Mouse (Mus musculus) liver, embryonic 16.5 days (tissue): ENCODE data around the gene Urah. TPM values are rescaled to one million over a fixed set of nuclear protein-coding genes. Genes with fewer than 3 reads are reported as not detected.

Experiments used
- ATAC-seq: fragments of 200-750 bp; cut with Nextera tagmentation; 2 replicates; pipeline ENCODE4 v1.8.0; 2017; ENCODE audit warnings: low read depth, mild to moderate bottlenecking, moderate number of reproducible peaks, moderate library complexity
- H3K27ac ChIP-seq: fragments of 300-500 bp; sonication (generic); 2 replicates; pipeline ENCODE4 v1.5.1; 2014; ENCODE audit warnings: mild to moderate bottlenecking, low read length
- H3K27me3 ChIP-seq: fragments of 300-500 bp; sonication (generic); 2 replicates; pipeline ENCODE4 v1.6.1; 2014; ENCODE audit warnings: low read depth, low read length, mixed read lengths; ENCODE audit not compliant: control insufficient read depth, insufficient read depth
- H3K36me3 ChIP-seq: fragments of 300-500 bp; sonication (generic); 2 replicates; pipeline ENCODE4 v1.6.1; 2014; ENCODE audit warnings: mild to moderate bottlenecking; ENCODE audit not compliant: control insufficient read depth, insufficient read depth
- H3K4me1 ChIP-seq: fragments of 300-500 bp; sonication (generic); 2 replicates; pipeline ENCODE4 v1.6.1; 2014; ENCODE audit warnings: low read depth, low read length, mixed read lengths; ENCODE audit not compliant: control insufficient read depth
- H3K4me2 ChIP-seq: fragments of 300-500 bp; sonication (generic); 2 replicates; pipeline ENCODE4 v1.6.1; 2014; ENCODE audit warnings: low read depth, low read length, mixed read lengths
- H3K4me3 ChIP-seq: fragments of 300-500 bp; sonication (generic); 2 replicates; pipeline ENCODE4 v1.5.1; 2014; ENCODE audit warnings: low read depth, mild to moderate bottlenecking, low read length
- H3K9ac ChIP-seq: fragments of 300-500 bp; sonication (generic); 2 replicates; pipeline ENCODE4 v1.6.1; 2014; ENCODE audit warnings: low read depth, low read length
- H3K9me3 ChIP-seq: fragments of 300-500 bp; sonication (generic); replicated peaks from 2 replicates; pipeline ENCODE4 v1.6.1; 2016; ENCODE audit warnings: low read length; ENCODE audit not compliant: control insufficient read depth
- WGBS: fragments of 180-500 bp; shearing (Covaris S2); extraction: QIAGEN DNeasy Blood & Tissue Kit; methylation state at CpG from one replicate; pipeline ENCODE4 v1.1.7; 2014; ENCODE audit not compliant: insufficient replicate concordance; 5-methylcytosine and 5-hydroxymethylcytosine counted together
- polyA plus RNA-seq: library from polyadenylated mRNA; unstranded; fragments of >200 nt; fragmentation: Nextera tagmentation; extraction: Ambion mirVana; gene quantifications from 2 replicates; pipeline ENCODE4 v1.2.1, GENCODE M21; 2015

Gene Urah
- polyA plus RNA-seq, 1 experiment from 2014 or later = 32.9 TPM

DNA sequence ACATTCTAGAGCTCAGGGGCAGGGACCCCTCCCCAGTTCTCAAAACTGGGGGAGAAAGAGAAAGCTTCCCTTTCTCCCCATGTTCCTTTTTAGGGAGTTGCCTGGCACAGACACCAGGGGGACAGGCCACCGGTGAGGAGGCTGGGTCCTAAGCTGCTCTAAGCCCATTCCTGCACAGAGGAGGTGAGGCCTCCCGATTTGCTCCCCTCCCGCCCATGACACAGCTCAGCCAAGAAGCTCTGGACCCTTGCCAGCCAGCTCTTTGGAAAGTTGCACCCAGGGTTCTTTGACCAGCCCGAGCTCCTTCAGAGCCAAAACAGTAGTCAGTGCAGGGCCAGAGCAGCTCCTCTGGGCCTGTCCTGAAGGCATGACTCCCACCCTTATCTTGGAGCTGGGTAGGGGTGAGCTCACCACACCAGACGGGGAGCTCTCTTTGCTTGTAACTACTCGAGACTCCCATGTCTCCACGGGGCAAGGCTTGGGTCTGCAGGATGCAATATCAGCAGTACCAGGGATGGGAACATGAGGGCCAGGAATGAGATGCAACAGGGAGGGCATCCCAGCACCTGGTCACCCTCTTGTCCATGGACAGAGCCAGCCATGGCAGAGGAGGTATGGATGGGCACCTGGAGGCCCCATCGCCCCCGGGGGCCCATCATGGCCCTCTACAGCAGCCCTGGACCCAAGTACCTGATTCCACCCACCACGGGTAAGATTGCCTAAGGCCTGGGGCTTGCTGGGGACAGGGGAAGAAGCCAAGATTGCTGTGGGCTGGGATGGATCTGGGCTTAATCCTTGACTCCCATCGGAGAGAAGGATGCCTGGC is 13.2 kb downstream of the Urah start, which contains the start of gene Odf3:
TSS of gene Odf3 (plus strand) at position 51 of the 826 bp plus-strand sequence.
- ATAC-seq = no peak
- Histone ChIP-seq H3K4me1 (peaks cover 2% of the 10 kb centered on the region; the same call in 1 of the 2 replicates), H3K9me3 (no peaks in the 10 kb centered on the region), H3K4me3 (no peak within 1 kb of the TSS), H3K27me3 (peaks cover 5% of the 10 kb centered on the region), H3K9ac (no peak within 1 kb of the TSS; the same call in 1 of the 2 replicates), H3K27ac (no peak within 1 kb of the TSS), H3K36me3 (peaks cover 7% of the 10 kb centered on the region; the same call in 1 of the 2 replicates), H3K4me2 (no peak within 1 kb of the TSS)
- 53% methylated on average over 11 of the region's 11 CpGs for WGBS

DNA sequence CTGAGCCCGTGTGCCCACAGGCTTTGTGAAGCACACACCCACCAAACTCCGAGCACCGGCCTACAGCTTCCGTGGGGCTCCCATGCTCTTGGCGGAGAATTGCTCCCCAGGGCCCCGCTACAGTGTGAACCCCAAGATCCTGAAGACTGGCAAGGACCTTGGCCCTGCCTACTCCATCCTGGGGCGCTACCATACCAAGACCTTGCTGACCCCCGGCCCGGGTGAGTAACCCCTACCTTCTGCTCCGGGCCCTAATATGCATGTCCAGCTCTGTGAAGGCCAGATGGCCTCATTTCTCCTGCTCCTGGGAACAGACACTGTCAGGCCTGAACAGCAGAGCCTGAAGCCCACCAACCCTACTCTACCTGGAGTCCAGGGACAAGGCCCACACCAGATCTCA is 13.8 kb downstream of the Urah start:
- no peak for ATAC-seq
- Histone ChIP-seq H3K9ac (no peak overlapping the region), H3K36me3 (peaks cover 8% of the 10 kb centered on the region; the same call in 1 of the 2 replicates), H3K4me3 (no peak overlapping the region), H3K4me2 (no peak overlapping the region), H3K27ac (no peak overlapping the region), H3K9me3 (no peaks in the 10 kb centered on the region), H3K4me1 (peaks cover 8% of the 10 kb centered on the region), H3K27me3 (no peaks in the 10 kb centered on the region; the same call in 1 of the 2 replicates)
- WGBS = 72% methylated on average over 10 of the region's 10 CpGs

DNA sequence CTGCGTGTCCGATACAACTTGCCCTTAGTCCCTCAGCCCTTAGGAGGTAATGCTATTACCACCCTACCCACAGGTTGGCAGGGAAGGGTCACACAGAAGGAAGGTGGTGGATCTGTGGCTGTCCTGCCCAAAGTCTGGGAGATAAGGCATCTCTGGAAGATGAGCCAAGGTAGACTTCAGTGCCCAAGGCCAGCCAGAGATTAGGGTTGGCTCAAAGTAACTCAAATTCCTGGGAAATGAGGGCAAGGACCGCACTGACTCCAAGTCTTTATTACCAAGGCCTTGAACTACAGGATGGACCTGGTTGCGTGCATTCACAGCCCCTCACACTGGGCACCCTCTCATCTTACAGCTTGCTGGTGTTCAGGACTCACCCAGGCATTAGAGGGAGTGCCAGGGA is 17.1 kb downstream of the Urah start:
- H3K4me3 ChIP-seq = no peak overlapping the region
- H3K27ac ChIP-seq = no peak overlapping the region
- ATAC-seq = no peak
- WGBS = 84% methylated on average over 4 of the region's 4 CpGs
- H3K9me3 ChIP-seq = no peaks in the 10 kb centered on the region
- peaks cover 18% of the 10 kb centered on the region for H3K4me1 ChIP-seq
- peaks cover 11% of the 10 kb centered on the region; the same call in 1 of the 2 replicates for H3K36me3 ChIP-seq
- no peak overlapping the region for H3K9ac ChIP-seq
- no peak overlapping the region for H3K4me2 ChIP-seq
- no peaks in the 10 kb centered on the region for H3K27me3 ChIP-seq

DNA sequence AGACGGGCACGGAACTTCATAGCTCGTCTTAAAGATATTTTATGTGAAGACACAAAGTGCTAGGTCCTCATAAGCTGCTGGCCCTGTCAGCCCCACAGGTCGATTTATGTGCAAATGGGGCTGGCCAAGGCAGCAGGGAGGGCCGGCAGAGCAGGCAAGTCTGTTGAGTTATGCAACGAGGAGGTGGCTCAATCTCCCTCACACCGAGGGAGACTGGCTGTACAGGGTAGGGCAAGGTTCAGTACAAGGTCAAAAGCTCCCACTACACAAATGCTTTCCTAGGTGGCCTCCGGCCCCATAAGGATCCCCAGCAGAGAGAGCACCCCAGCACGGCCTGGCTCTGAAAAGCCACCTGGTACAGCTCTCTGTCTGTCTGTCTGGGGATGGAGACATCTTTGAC is 18.6 kb downstream of the Urah start:
- no peak for ATAC-seq
- WGBS = 63% methylated on average over 9 of the region's 9 CpGs
- Histone ChIP-seq H3K9me3 (no peaks in the 10 kb centered on the region), H3K4me3 (no peak overlapping the region), H3K4me1 (peaks cover 26% of the 10 kb centered on the region), H3K4me2 (no peak overlapping the region), H3K36me3 (peaks cover 11% of the 10 kb centered on the region; the same call in 1 of the 2 replicates), H3K27me3 (no peaks in the 10 kb centered on the region), H3K27ac (peak overlapping the region; percentile 68), H3K9ac (no peak overlapping the region)

DNA sequence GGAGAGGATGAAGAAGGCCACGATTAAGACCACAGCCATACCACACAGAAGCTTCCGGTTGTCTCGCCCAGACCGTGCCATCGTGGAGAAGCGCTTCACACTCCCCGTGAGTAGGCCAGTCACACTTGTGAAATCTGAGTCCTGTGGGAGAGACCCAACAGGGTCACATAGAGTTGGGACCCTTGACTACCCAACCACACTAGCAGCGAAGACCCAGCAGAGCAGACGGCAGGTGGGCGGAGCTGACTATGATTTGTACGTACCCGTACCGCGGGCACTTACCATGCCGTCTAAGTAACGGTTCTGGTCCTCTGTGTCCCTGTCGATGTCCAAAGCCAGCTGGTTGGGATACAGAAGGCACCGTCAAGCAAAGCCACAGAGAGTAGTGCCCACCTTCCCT is 19.7 kb downstream of the Urah start:
- Histone ChIP-seq H3K27me3 (no peaks in the 10 kb centered on the region), H3K4me1 (peaks cover 32% of the 10 kb centered on the region), H3K4me2 (no peak overlapping the region), H3K27ac (no peak overlapping the region), H3K9ac (no peak overlapping the region), H3K9me3 (no peaks in the 10 kb centered on the region), H3K4me3 (no peak overlapping the region), H3K36me3 (peaks cover 14% of the 10 kb centered on the region; the same call in 1 of the 2 replicates)
- WGBS = 88% methylated on average over 18 of the region's 18 CpGs
- ATAC-seq = no peak

DNA sequence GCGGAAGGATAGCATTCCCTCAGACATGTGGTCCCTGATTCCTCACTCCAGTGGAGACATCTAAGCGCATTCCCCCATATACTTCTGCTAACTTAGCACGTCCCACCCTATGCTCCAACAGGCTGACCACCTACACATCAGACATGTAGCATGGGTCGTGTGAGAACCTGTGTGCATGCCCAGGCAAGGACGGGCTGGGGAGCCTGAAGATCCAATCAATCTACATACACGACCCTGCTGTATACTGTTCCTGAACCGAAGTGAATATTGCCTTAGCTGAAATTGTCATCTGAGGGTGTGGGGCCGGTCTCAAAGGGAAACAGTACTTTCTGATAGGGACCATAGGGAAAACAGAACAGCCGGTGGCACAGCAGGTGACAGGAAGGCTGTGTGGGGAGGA is 20.4 kb downstream of the Urah start:
- H3K27me3 ChIP-seq = no peaks in the 10 kb centered on the region
- peaks cover 32% of the 10 kb centered on the region for H3K4me1 ChIP-seq
- H3K4me3 ChIP-seq = peak overlapping the region; percentile 88
- H3K9me3 ChIP-seq = no peaks in the 10 kb centered on the region
- peaks cover 17% of the 10 kb centered on the region; the same call in 1 of the 2 replicates for H3K36me3 ChIP-seq
- no peak for ATAC-seq
- WGBS = 53% methylated on average over 9 of the region's 9 CpGs
- H3K27ac ChIP-seq = peak overlapping the region; percentile 99; the same call in 1 of the 2 replicates
- peak overlapping the region; percentile 98 for H3K4me2 ChIP-seq
- peak overlapping the region; percentile 94 for H3K9ac ChIP-seq

DNA sequence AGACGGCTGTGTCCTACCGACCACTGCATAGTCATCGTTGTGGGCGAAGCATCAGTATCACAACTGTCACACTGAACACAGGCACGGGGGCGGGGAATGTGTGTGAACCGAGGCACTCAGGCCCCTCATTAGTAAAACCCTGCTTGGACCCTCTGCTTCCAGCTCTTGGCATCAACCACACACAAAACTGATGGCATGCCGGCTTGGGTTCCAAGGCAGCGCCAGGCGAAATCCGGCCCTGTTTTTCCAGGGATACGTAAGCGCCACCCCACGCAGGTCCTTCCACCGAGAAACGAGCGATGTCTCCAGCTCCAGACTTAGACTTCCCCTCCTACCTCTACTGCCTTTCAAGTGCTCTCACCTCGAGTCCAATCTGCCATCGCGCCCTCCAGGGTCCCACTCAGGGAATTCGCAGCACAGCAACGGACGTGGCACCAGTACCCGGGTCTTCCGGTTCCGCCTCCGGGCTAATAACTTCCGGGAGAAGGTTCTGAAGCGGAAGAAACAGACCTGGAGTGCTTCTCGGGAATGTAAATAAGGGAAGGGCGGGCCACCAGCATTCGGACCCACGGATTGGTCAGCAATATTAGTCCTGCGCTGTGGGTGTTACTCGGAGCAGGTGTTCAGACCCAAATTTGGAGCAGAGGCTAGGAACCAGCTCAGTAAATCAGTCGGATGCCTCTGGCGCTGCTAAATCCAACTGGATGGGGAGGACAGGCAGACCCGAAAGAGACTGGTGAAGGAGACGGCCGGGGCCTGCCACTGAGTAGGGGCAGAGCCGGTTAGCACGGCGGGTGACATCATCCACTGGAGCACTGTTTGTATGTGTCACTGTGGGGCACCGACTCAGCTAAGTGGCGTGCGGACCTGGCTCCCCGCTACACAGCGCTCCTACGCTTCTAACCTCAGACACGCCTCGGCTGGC is 21.3 kb downstream of the Urah start, which contains the start of gene Gm45785:
TSS of gene Gm45785 (minus strand) at position 472 of the 925 bp plus-strand sequence.
- WGBS = under 1% methylated on average over 51 of the region's 51 CpGs
- H3K4me1 ChIP-seq = peaks cover 32% of the 10 kb centered on the region
- peak within 1 kb of the TSS; percentile 98 for H3K4me2 ChIP-seq
- no peaks in the 10 kb centered on the region for H3K9me3 ChIP-seq
- peak within 1 kb of the TSS; percentile 94 for H3K9ac ChIP-seq
- no peaks in the 10 kb centered on the region for H3K27me3 ChIP-seq
- H3K27ac ChIP-seq = peak within 1 kb of the TSS; percentile 99
- H3K36me3 ChIP-seq = peaks cover 22% of the 10 kb centered on the region
- H3K4me3 ChIP-seq = peak within 1 kb of the TSS; percentile 88
- ATAC-seq = peak; percentile 80

DNA sequence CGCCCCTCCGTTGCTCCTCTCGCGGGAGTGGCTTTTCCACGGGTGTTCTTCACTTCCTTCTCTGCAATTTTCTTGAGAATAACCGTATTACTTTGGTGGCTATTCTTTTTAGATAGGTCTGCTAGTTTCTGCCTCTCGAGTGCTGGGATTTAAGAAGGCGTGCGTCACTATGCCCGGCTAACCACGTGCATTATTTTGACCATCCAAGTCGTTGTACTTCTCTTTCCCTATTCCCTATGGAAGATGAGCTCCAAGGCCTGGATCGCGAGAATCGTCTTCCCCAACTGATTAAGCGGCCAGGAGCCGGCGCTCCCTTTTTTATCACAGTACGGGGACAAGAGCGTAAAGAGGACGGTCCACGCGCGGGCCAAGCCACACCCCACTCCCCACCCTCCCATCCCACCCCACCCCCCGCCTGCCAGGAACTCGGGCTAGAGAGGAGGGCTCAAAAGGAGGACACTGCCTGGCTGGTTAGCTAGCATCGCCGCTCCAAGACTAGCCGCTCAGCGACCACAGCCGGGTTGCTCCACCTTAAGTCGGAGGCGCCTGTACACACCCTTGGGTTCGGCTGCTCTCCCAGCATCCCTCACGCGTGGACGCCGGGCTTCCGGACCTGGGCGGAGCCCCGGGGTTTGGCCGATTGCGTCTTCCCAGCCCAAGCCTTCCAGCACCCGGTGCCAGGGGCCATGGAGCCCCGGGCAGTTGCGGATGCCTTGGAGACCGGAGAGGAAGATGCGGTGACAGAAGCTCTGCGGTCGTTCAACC is 22.1 kb downstream of the Urah start, which contains the start of gene Ric8a:
TSS of gene Ric8a (plus strand) at position 173 of the 765 bp plus-strand sequence.
- peaks cover 32% of the 10 kb centered on the region for H3K4me1 ChIP-seq
- ATAC-seq = peak; percentile 83

More for the DNA sequence above, 22.1 kb downstream of the Urah start, which contains the start of gene Ric8a:
- H3K36me3 ChIP-seq = peaks cover 31% of the 10 kb centered on the region
- peak within 1 kb of the TSS; percentile 99 for H3K27ac ChIP-seq
- H3K9ac ChIP-seq = peak within 1 kb of the TSS; percentile 94
- H3K4me3 ChIP-seq = peak within 1 kb of the TSS; percentile 88
- WGBS = under 1% methylated on average over 49 of the region's 50 CpGs
- no peaks in the 10 kb centered on the region for H3K9me3 ChIP-seq
- peak within 1 kb of the TSS; percentile 98 for H3K4me2 ChIP-seq
- H3K27me3 ChIP-seq = no peaks in the 10 kb centered on the region
